Mouse (Mus musculus) heart, postnatal 0 days (tissue): ENCODE results near the gene Phf6. TPM values are rescaled to one million over a fixed set of nuclear protein-coding genes. Genes with fewer than 3 reads are reported as not detected.
A peak's percentile ranks its signal among the peaks of the same experiment; 100 is the strongest.
"Not testable (repeated sequence)": the region's sequence is repeated elsewhere in the genome, so short reads cannot be mapped to it uniquely, and the experiment has no call there.

ENCODE experiments used
- ATAC-seq: fragments of 200-750 bp; cut with Nextera tagmentation; 2 replicates; pipeline ENCODE4 v1.8.0; 2017; ENCODE audit warnings: low read depth, moderate number of reproducible peaks, moderate library complexity; ENCODE audit not compliant: insufficient read depth
- DNase-seq: peaks from one replicate; pipeline ENCODE4 v3.0.0-alpha.2; 2016; ENCODE audit warnings: low spot score
- H3K27ac ChIP-seq: fragments of 300-500 bp; sonication (generic); 2 replicates; pipeline ENCODE4 v1.5.1; 2014; ENCODE audit warnings: low read depth, mild to moderate bottlenecking
- H3K27me3 ChIP-seq: fragments of 300-500 bp; sonication (generic); 2 replicates; pipeline ENCODE4 v1.6.1; 2014; ENCODE audit warnings: low read length, mixed read lengths; ENCODE audit not compliant: control insufficient read depth, insufficient read depth
- H3K36me3 ChIP-seq: fragments of 300-500 bp; sonication (generic); replicated peaks from 2 replicates; pipeline ENCODE4 v1.6.1; 2014; ENCODE audit warnings: low read length, mixed read lengths; ENCODE audit not compliant: control insufficient read depth, insufficient read depth
- H3K4me1 ChIP-seq: fragments of 300-500 bp; sonication (generic); 2 replicates; pipeline ENCODE4 v1.6.1; 2014; ENCODE audit warnings: antibody characterized with exemption; ENCODE audit not compliant: control insufficient read depth, insufficient read depth
- H3K4me2 ChIP-seq: fragments of 300-500 bp; sonication (generic); 2 replicates; pipeline ENCODE4 v1.6.1; 2014; ENCODE audit warnings: low read depth, mild to moderate bottlenecking, low read length, moderate library complexity
- H3K4me3 ChIP-seq: fragments of 300-500 bp; sonication (generic); 2 replicates; pipeline ENCODE4 v1.5.1; 2014; ENCODE audit warnings: low read depth, low read length
- H3K9ac ChIP-seq: fragments of 300-500 bp; sonication (generic); replicated peaks from 2 replicates; pipeline ENCODE4 v1.6.1; 2014; ENCODE audit warnings: low read depth, low read length, mixed read lengths
- H3K9me3 ChIP-seq: fragments of 300-500 bp; sonication (generic); replicated peaks from 2 replicates; pipeline ENCODE4 v1.6.1; 2016; ENCODE audit warnings: low read length; ENCODE audit not compliant: control insufficient read depth
- CTCF ChIP-seq: IDR thresholded peaks from 2 replicates; pipeline ENCODE4 v1.5.1; 2016; ENCODE audit warnings: antibody characterized with exemption, control low read depth, low read depth
- EP300 ChIP-seq: IDR thresholded peaks from 2 replicates; pipeline ENCODE4 v1.6.1; 2016; ENCODE audit warnings: antibody characterized with exemption, low read depth
- WGBS: fragments of 180-500 bp; shearing (Covaris S2); extraction: QIAGEN DNeasy Blood & Tissue Kit; methylation state at CpG from one replicate; pipeline ENCODE4 v1.1.7; 2014; 5-methylcytosine and 5-hydroxymethylcytosine counted together
- polyA plus RNA-seq: library from polyadenylated mRNA; unstranded; fragments of >200 nt; fragmentation: Nextera tagmentation; extraction: Ambion mirVana; gene quantifications from 2 replicates; pipeline ENCODE4 v1.2.1, GENCODE M21; 2015
- total RNA-seq: library from RNA; depleted of rRNA; stranded (reverse); fragments of >200 nt; gene quantifications from 2 replicates; pipeline ENCODE4 v1.2.3, GENCODE M21; 2014; ENCODE audit warnings: low replicate concordance; rRNA removed

Gene Phf6
- total and polyA plus RNA-seq, 2 experiments from 2014 or later = 2.1 to 5.9 TPM

DNA sequence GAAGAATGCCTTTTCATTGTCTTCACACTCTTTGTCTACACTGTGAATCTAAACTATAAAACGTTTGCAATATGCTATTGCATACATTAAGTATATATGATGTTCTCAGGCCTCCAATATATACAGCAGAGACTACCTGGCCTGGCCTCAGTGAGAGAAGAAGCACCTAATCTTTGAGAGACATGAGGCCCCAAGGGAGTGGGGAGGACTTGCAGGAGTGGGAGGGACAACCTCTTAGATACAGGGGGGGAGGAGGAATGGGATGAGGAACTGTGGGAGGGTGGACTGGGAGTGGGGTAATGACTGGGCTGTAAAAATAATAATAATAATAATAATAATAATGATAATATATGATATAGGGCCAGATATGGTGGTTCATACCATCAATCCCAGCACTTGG, 66.5 kb downstream of the Phf6 start:
- no peak overlapping the region for H3K4me3 ChIP-seq
- no peaks in the 10 kb centered on the region for H3K36me3 ChIP-seq
- no peak for ATAC-seq
- H3K9ac ChIP-seq = no peak overlapping the region
- DNase-seq = no peak
- no peak overlapping the region for H3K27ac ChIP-seq
- TF ChIP-seq CTCF (no peak), EP300 (no peak)
- no peaks in the 10 kb centered on the region for H3K27me3 ChIP-seq
- no peaks in the 10 kb centered on the region for H3K4me1 ChIP-seq
- WGBS = 29% methylated on average over 1 of the region's 1 CpGs
- no peak overlapping the region for H3K4me2 ChIP-seq
- no peaks in the 10 kb centered on the region for H3K9me3 ChIP-seq

DNA sequence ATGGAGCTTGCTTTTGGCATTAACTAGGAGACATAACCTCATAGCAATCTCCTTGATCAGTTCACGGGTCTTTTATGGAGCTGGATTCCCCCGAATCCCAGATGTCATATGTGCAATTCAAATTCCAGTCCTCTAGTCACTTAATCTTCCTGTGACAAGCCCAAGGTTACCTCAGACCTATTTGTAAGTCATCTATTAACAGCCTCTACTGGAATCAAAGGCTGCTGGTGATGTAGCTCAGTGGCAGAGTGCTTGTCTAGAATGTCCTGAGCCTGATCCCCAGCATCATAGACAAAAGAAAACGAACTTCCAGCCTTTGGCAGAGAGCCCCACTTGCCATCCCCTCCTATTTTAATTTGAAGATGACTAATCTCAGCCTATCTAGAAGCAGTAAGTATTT, 69.3 kb downstream of the Phf6 start:
- H3K9ac ChIP-seq = no peak overlapping the region
- no peaks in the 10 kb centered on the region for H3K36me3 ChIP-seq
- no peak overlapping the region for H3K4me3 ChIP-seq
- H3K4me1 ChIP-seq = no peaks in the 10 kb centered on the region
- WGBS = 42% methylated on average over 3 of the region's 3 CpGs
- no peak for ATAC-seq
- no peak overlapping the region for H3K4me2 ChIP-seq
- no peaks in the 10 kb centered on the region for H3K9me3 ChIP-seq
- H3K27me3 ChIP-seq = no peaks in the 10 kb centered on the region
- TF ChIP-seq EP300 (no peak), CTCF (no peak)
- no peak for DNase-seq
- H3K27ac ChIP-seq = no peak overlapping the region

DNA sequence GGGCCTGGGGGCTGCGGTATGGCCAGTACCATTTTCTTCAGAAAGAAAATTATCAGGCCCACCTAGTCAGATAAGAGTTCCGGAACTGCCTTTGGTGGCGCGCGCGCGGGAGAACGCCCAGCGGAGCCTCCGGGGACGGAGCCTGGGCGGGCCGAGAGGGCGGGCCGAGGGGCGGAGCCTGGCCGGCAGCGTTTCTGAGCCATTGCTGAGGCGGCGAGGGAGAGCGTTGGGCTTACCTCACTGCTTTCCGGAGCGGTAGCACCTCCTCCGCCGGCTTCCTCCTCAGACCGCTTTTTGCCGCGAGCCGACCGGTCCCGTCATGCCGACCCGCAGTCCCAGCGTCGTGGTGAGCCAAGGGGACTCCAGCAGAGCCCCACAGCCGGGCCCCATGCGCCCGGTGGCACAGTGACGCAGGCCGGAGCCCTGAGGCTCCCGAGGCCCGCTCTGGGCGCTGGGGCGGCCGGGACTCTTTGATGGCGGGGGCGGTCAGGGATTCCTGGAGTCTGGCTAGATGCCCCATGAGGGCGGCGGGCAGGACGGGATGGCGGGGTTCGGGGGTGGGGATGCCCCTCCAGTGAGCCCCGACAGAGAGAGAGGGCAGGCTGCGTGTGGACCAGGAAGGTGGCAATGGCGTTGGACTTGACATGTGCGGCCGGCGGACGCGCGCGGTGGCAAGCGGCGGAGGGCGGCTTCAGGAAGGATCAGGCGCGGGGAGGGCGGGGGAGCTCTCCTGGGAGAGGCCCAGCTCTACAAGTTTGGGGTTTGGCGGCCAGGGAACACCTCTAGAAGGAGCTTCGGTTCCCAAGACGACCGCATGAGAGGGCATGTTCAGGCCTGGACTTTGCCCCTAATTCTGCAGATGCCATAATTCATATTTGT, 76.1 kb downstream of the Phf6 start, which contains the start of gene Hprt:
Hprt (plus strand) TSS at position 233 of the 879 bp plus-strand sequence.
- peak within 1 kb of the TSS; percentile 69 for H3K4me2 ChIP-seq
- 17% methylated on average over 69 of the region's 72 CpGs for WGBS
- ATAC-seq (peak; percentile 97), DNase-seq (peak; percentile 85)
- H3K36me3 ChIP-seq = no peaks in the 10 kb centered on the region
- no peaks in the 10 kb centered on the region for H3K9me3 ChIP-seq
- peak within 1 kb of the TSS; percentile 91 for H3K9ac ChIP-seq
- H3K27me3 ChIP-seq = no peaks in the 10 kb centered on the region
- H3K4me1 ChIP-seq = no peaks in the 10 kb centered on the region
- TF ChIP-seq CTCF (no peak), EP300 (no peak)
- peak within 1 kb of the TSS; percentile 80 for H3K4me3 ChIP-seq
- peak within 1 kb of the TSS; percentile 97 for H3K27ac ChIP-seq

DNA sequence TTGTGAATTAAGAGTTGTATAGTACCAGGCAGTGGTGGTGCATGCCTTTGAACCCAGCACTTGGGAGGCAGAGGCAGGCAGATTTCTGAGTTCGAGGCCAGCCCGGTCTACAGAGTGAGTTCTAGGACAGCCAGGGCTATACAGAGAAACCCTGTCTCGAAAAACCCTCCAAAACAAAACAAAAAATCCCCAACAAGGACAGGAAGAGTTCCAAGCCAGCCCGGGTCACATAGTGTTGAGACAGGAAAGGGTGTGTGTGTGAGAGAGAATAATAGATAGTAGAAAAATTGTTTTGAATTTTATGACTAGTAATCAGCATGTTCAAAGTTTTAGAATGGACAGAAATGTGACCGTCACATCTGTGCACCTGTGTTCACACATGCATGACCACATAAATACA, 82.7 kb downstream of the Phf6 start:
- not testable (repeated sequence) for H3K9me3 ChIP-seq, DNase-seq, ATAC-seq, H3K36me3 ChIP-seq, H3K4me3 ChIP-seq, H3K4me2 ChIP-seq, H3K27ac ChIP-seq, H3K9ac ChIP-seq, H3K27me3 ChIP-seq, H3K4me1 ChIP-seq
- WGBS = 79% methylated on average over 5 of the region's 5 CpGs

DNA sequence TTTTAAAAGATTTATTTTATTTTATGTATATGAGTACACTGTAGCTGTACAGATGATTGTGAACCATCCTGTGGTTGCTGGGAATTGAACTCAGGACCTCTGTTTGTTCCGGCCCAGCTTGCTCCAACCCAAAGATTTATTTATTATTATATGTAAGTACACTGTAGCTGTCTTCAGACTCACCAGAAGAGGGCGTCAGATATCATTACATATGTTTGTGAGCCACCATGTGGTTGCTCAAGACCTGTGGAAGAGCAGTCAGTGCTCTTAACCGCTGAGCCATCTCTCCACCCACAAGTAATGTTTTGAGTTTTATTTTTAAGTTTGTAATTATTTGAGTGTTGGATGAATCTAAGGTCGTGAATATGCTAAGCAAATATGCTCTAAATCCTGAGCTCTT, 92.8 kb downstream of the Phf6 start:
- DNase-seq, H3K9ac ChIP-seq, H3K27me3 ChIP-seq, H3K4me1 ChIP-seq, H3K27ac ChIP-seq, H3K4me3 ChIP-seq, ATAC-seq, H3K4me2 ChIP-seq, H3K9me3 ChIP-seq: not testable (repeated sequence)
- WGBS = 56% methylated on average over 4 of the region's 4 CpGs
- H3K36me3 ChIP-seq = peaks cover 13% of the 10 kb centered on the region

DNA sequence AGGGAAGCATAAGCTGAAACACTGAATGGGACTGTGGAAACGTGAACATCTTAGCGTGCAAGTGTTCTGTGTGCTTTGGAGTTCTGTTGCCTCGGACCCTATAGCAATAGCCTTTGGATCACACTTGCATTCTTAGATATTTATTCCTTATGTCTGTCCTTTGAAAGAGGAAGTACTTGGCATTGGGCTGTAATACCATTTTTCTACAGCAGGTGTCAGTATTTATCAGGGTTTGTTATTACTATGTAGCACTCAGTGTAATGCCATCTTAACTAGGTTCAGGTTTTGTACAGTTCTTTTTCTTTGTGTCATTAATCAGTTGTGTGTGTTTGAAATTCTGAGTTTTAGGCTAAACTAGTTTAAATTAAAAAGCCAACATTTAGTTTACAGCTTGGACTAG, 94.0 kb downstream of the Phf6 start:
- no peaks in the 10 kb centered on the region for H3K27me3 ChIP-seq
- 41% methylated on average over 3 of the region's 3 CpGs for WGBS
- H3K9me3 ChIP-seq = no peaks in the 10 kb centered on the region
- no peak overlapping the region for H3K9ac ChIP-seq
- no peak overlapping the region for H3K27ac ChIP-seq
- H3K4me2 ChIP-seq = no peak overlapping the region
- no peak overlapping the region for H3K4me3 ChIP-seq
- H3K36me3 ChIP-seq = peaks cover 6% of the 10 kb centered on the region
- no peaks in the 10 kb centered on the region for H3K4me1 ChIP-seq
- DNase-seq = no peak
- ATAC-seq = no peak
- TF ChIP-seq EP300 (no peak), CTCF (peak; percentile 62)

Other genes with a start within 250 kb of the Phf6 start
- gene Ccdc160, start 121.1 kb upstream of the Phf6 start, total RNA-seq = not detected in 2 replicates
- 0.56 and 0.72 TPM in 2 replicates for gene Ccdc160, start 121.1 kb upstream of the Phf6 start, polyA plus RNA-seq
- gene Hprt, start 75.9 kb downstream of the Phf6 start, total RNA-seq = 69.0 and 93.5 TPM in 2 replicates
- gene Hprt, start 75.9 kb downstream of the Phf6 start, polyA plus RNA-seq = 209 and 218 TPM in 2 replicates